Mouse (Mus musculus): Measurements from ENCODE around the gene Prl3d1. TPM values are rescaled to one million over a fixed set of nuclear protein-coding genes. Genes with fewer than 3 reads are reported as not detected.
"Not testable (repeated sequence)": the region's sequence is repeated elsewhere in the genome, so short reads cannot be mapped to it uniquely, and the experiment has no call there.

The Prl3d1 gene
- not detected for total RNA-seq (2022)

DNA sequence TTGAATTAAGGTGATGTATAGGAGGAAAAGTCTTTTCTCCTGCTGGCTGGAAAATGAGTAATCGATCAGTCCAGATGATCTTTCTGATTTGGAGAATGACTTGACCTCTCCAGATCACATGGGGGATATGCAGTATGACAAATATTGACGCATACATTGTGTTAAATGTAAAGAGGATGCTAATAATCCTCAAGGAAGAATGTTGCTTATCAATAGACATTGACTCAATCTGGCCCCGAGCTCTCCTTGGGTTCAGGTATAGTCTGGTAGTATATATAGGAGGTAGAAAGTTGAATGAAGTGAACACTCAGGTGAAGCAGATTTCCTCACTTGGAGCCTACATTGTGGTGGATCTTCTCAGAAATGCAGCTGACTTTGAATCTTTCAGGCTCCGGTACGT is at the start of gene Prl3d1:
Gene Prl3d1 (plus strand): TSS at position 301 of the 400 bp plus-strand sequence.
- DNase-seq (ENCODE audit: low spot score in 2 of 2) = not testable (repeated sequence)

- DNase-seq (ENCODE audit: low spot score in 2 of 2) = no peak
These were observed 36.7 kb upstream of the Prl3d1 start, which contains the start of gene Prl for GRCm38 (mm10) chr13:27057270-27057669. TSS of gene Prl (plus strand) at chr13:27057570.

DNA sequence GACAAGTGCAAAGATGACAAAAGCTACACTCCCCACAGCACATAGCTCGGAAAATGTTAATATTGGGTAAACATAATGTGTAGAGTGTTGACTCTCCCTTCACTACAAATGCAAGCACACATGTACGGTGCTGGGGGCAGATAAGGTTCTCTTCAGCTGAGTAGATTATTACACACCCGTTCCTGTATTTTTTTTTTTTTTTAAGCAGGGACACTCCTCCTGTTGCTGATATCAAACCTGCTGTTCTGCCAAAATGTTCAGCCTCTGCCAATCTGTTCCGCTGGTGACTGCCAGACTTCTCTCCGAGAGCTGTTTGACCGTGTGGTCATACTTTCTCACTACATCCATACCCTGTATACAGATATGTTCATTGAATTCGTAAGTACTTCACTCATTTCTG is 34.8 kb upstream of the Prl3d1 start:
- DNase-seq (ENCODE audit: low spot score in 2 of 2) = no peak

DNA sequence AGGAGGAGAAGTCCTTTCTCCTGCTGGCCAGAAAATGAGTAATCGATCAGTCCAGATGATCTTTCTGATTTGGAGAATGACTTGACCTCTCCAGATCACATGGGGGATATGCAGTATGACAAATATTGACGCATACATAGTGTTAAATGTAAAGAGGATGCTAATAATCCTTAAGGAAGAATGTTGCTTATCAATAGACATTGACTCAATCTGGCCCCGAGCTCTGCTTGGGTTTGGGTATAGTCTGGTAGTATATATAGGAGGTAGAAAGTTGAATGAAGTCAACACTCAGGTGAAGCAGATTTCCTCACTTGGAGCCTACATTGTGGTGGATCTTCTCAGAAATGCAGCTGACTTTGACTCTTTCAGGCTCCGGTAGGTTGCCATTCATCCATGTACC is 27.4 kb downstream of the Prl3d1 start, which contains the start of gene Prl3d2:
Gene Prl3d2 (plus strand): TSS at position 301 of the 400 bp plus-strand sequence.
- not testable (repeated sequence) for DNase-seq (ENCODE audit: low spot score in 2 of 2)

DNA sequence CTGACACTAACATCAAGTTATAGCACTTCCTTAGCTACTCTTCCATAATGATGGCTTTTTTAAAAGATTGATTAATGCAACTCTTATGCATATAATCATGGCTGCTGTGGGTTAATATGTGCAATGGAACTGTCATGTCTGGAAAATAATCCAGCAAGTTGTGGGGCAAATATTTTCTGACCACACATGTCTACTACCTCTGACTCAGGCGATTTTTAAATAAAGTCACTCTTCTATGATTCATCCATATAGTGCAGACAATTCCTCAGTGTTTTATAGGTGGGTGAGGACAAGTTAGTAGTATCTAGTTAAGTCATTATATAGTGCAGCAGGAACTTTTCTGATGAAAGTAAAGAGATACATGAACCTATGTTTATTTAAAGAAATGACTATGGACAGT is 54.3 kb downstream of the Prl3d1 start:
- DNase-seq (ENCODE audit: low spot score in 2 of 2) = no peak

Other genes starting within 250 kb of the Prl3d1 start
- 10 to 100 TPM in 1 of 4 experiments, 1 to 10 TPM in 1, not detected in 2; 1.2 to 24.5 TPM for gene Prl, start 36.6 kb upstream of the Prl3d1 start, total RNA-seq (2022)
- not detected for gene Prl3d2, start 27.5 kb downstream of the Prl3d1 start, total RNA-seq (2022)
- gene Prl3d3, start 62.6 kb downstream of the Prl3d1 start, total RNA-seq (2022) = not detected
- not detected for gene Prl3c1, start 102.5 kb downstream of the Prl3d1 start, total RNA-seq (2022)
- gene Prl3b1, start 147.7 kb downstream of the Prl3d1 start, total RNA-seq (2022) = not detected
- gene Prl3a1, start 165.2 kb downstream of the Prl3d1 start, total RNA-seq (2022) = not detected
- gene Prl6a1, start 218.4 kb downstream of the Prl3d1 start, total RNA-seq (2022) = not detected